Mouse (Mus musculus) limb, embryonic 14.5 days (tissue): ENCODE data around the gene Hic2. TPM values are rescaled to one million over a fixed set of nuclear protein-coding genes. Genes with fewer than 3 reads are reported as not detected.

ENCODE experiments used
- ATAC-seq: fragments of 200-750 bp; cut with Nextera tagmentation; 2 replicates; pipeline ENCODE4 v1.8.0; 2017; ENCODE audit warnings: low read depth, moderate number of reproducible peaks, moderate TSS enrichment; ENCODE audit not compliant: low FRiP score
- DNase-seq: peaks from one replicate; pipeline ENCODE4 v3.0.0-alpha.2; 2015; ENCODE audit warnings: low spot score
- H3K27ac ChIP-seq: fragments of 300-500 bp; sonication (generic); replicated peaks from 2 replicates; pipeline ENCODE4 v1.5.1; 2014; ENCODE audit warnings: low read depth, mild to moderate bottlenecking, low read length, moderate library complexity, mixed read lengths
- H3K27me3 ChIP-seq: fragments of 300-500 bp; sonication (generic); 2 replicates; pipeline ENCODE4 v1.6.1; 2014; ENCODE audit warnings: low read length, mixed read lengths; ENCODE audit not compliant: control insufficient read depth, insufficient read depth
- H3K36me3 ChIP-seq: fragments of 300-500 bp; sonication (generic); 2 replicates; pipeline ENCODE4 v1.6.1; 2014; ENCODE audit warnings: mild to moderate bottlenecking, low read length, moderate library complexity, mixed read lengths; ENCODE audit not compliant: control insufficient read depth, insufficient read depth
- H3K4me1 ChIP-seq: fragments of 300-500 bp; sonication (generic); 2 replicates; pipeline ENCODE4 v1.6.1; 2014; ENCODE audit warnings: antibody characterized with exemption, low read length, mixed read lengths; ENCODE audit not compliant: control insufficient read depth, insufficient read depth
- H3K4me2 ChIP-seq: fragments of 300-500 bp; sonication (generic); replicated peaks from 2 replicates; pipeline ENCODE4 v1.6.1; 2014; ENCODE audit warnings: low read depth, mild to moderate bottlenecking, low read length, moderate library complexity; ENCODE audit not compliant: severe bottlenecking
- H3K4me3 ChIP-seq: fragments of 300-500 bp; sonication (generic); replicated peaks from 2 replicates; pipeline ENCODE4 v1.5.1; 2014; ENCODE audit warnings: low read length
- H3K9ac ChIP-seq: fragments of 300-500 bp; sonication (generic); 2 replicates; pipeline ENCODE4 v1.6.1; 2014; ENCODE audit warnings: mild to moderate bottlenecking, low read depth, low read length, moderate library complexity; ENCODE audit not compliant: severe bottlenecking
- H3K9me3 ChIP-seq: fragments of 300-500 bp; sonication (generic); 2 replicates; pipeline ENCODE4 v1.6.1; 2016; ENCODE audit warnings: low read length; ENCODE audit not compliant: control insufficient read depth
- POLR2A ChIP-seq: fragments of 200-500 bp; IDR thresholded peaks from 2 replicates; pipeline ENCODE4 v1.8.0; 2012; ENCODE audit warnings: inconsistent platforms, mild to moderate bottlenecking, moderate library complexity, borderline replicate concordance; ENCODE audit not compliant: insufficient read depth, insufficient read length; ENCODE audit errors: extremely low read depth
- WGBS: fragments of 180-500 bp; shearing (Covaris S2); extraction: QIAGEN DNeasy Blood & Tissue Kit; methylation state at CpG from one replicate; pipeline ENCODE4 v1.1.7; 2014; 5-methylcytosine and 5-hydroxymethylcytosine counted together
- polyA plus RNA-seq, 2 experiments: library from polyadenylated mRNA; depleted of rRNA in 1 of 2; stranded (reverse) in 1 of 2; unstranded in 1 of 2; fragments of >200 nt; fragmentation: Nextera tagmentation in 1 of 2; extraction: Ambion mirVana in 1 of 2; gene quantifications; 2 replicates each; pipeline versions ENCODE4 v1.2.1 to v1.2.3; 2012 to 2014

Hic2 gene
- polyA plus RNA-seq (2012; rRNA removed) (7.8 and 9.1 TPM in 2 replicates), polyA plus RNA-seq (2014; fragmentation: Nextera tagmentation; extraction: Ambion mirVana) (4.6 and 4.9 TPM in 2 replicates)

DNA sequence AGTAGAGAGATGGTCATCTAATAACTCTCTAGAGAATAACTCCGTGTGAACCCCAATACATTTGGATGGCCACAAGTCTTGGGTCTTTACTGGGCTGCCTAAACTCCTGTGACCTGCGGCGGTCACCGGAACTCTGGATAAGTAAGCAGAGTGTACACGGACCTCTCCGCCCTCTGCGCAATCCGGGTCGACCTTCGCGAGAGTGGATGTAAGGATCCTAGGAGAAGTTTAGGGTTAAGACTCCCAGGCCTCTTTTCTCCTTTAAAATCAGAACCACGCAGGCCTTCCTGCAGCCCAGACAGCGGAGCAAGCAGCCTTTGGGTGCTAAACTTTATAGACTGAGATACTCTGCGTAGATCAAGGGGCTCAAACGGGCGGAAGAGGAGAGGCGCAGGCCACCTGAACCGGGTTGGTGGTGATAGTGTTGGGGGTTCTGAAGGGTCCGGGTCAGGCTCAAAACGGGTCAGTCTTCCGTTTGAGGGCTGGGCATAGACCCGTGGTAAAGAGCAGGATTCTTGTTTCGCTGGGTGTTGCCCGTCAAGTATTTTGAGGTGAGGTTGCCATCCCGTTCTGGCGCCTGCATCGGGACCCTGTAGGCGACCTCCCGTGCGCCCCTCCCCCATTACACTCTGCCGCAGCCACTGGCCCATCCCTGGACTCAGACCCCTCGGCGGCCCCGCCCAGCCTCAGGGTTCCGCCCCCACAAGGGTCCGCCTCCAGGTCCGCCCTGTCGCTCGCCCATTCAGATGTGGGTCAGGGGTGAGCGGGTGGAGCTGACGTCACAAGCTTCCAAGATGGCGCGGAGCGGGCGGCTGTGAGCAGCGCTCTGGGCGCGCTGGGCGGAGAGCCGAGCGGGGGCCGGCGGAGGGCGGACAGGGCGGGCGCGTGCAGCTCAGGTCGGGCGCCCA is at the start of gene Hic2:
Gene Hic2, plus strand, starts transcription at position 779 of the 908 bp plus-strand sequence.
- 0 out of 2 replicates have a peak, but pooled peaks have one; percentile 84 for TF ChIP-seq POLR2A
- Histone ChIP-seq H3K4me1 (peaks cover 25% of the 10 kb centered on the region), H3K27me3 (no peaks in the 10 kb centered on the region), H3K36me3 (no peaks in the 10 kb centered on the region), H3K9ac (peak within 1 kb of the TSS; percentile 85), H3K9me3 (no peaks in the 10 kb centered on the region), H3K4me3 (peak within 1 kb of the TSS; percentile 74), H3K4me2 (peak within 1 kb of the TSS; percentile 71), H3K27ac (peak within 1 kb of the TSS; percentile 89)
- WGBS: 3% methylated on average over 50 of the region's 59 CpGs
- ATAC-seq (peak; percentile 96), DNase-seq (peak; percentile 94)

GRCm38 (mm10) chr16:17185475-17185874 is 47.9 kb upstream of the Hic2 start:
- Histone ChIP-seq H3K4me2 (no peak overlapping the region), H3K36me3 (peaks cover 14% of the 10 kb centered on the region), H3K9me3 (no peaks in the 10 kb centered on the region), H3K27ac (no peak overlapping the region), H3K27me3 (no peaks in the 10 kb centered on the region), H3K9ac (no peak overlapping the region), H3K4me3 (no peak overlapping the region), H3K4me1 (no peaks in the 10 kb centered on the region)
- no peak for TF ChIP-seq POLR2A
- ATAC-seq (no peak), DNase-seq (no peak)

- Histone ChIP-seq H3K9me3 (no peaks in the 10 kb centered on the region), H3K4me1 (peaks cover 2% of the 10 kb centered on the region; the same call in 1 of the 2 replicates), H3K9ac (no peak overlapping the region), H3K4me2 (no peak overlapping the region), H3K4me3 (no peak overlapping the region), H3K27ac (no peak overlapping the region), H3K36me3 (peaks cover 15% of the 10 kb centered on the region), H3K27me3 (no peaks in the 10 kb centered on the region)
- no peak for TF ChIP-seq POLR2A
- ATAC-seq: no peak
- no peak for DNase-seq
- 92% methylated on average over 4 of the region's 4 CpGs for WGBS
These were observed 39.5 kb upstream of the Hic2 start for GRCm38 (mm10) chr16:17193823-17194222.

DNA sequence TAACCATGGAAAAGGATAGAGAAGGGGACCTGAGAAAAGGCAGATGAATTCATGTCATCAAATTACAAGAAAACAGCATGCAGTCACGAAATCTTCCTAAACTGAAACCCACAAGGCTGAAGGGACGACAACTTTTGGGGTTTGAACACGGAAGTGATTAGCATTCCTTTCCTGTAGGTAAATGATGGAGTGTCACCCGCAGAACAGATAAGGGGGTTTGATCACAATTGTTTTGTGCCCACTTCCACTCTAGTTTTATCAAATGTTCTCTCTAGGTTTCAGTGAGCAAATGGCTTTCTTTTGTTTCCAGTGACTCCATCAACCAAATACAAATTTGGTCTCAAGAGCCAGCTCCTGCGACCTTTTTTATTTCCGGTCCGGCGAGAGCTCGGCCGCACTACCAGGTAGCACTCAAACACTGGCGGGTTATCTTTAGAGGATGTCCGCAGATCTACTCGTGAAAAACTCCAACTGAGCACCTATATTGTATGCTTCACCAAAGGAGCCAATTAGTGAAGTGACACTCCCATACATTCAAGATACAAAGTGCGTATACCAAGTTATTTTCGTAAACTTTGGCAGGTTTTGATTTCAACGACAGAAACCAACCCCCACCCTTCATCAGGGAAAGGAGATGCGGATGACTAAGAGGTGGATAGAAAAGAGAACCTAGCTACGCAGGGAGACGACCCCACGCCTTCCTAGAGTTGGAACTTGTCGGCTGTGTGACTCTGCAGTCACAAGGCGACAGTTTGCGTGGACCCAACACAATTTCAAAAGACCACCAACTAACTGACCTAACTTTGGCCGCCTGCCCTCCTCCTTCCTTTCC is 33.0 kb upstream of the Hic2 start:
- H3K4me3 ChIP-seq: peak overlapping the region; percentile 100
- H3K36me3 ChIP-seq: peaks cover 9% of the 10 kb centered on the region; the same call in 1 of the 2 replicates
- DNase-seq (peak; percentile 9), ATAC-seq (no peak)
- TF ChIP-seq POLR2A: no peak
- H3K27me3 ChIP-seq: no peaks in the 10 kb centered on the region
- H3K4me2 ChIP-seq: peak overlapping the region; percentile 58
- H3K4me1 ChIP-seq: peaks cover 10% of the 10 kb centered on the region; the same call in 1 of the 2 replicates
- peak overlapping the region; percentile 100 for H3K9ac ChIP-seq
- WGBS: 4% methylated on average over 24 of the region's 24 CpGs
- peak overlapping the region; percentile 82 for H3K27ac ChIP-seq
- no peaks in the 10 kb centered on the region for H3K9me3 ChIP-seq
